Mouse (Mus musculus): ENCODE results near the gene Ptgdr2.

Ptgdr2 gene

GRCm38 (mm10) chr19:10937110-10937563, at the start of gene Ptgdr2:
Ptgdr2 (plus strand) TSS chr19:10937160.
- H3K4me3 ChIP-seq (replicated peaks; ENCODE audit: low read length): no peak within 1 kb of the TSS
- H3K9me3 ChIP-seq (ENCODE audit: low read length): no peaks in the 10 kb centered on the region
- H3K27me3 ChIP-seq (ENCODE audit: insufficient read depth, low read length): peaks cover 56% of the 10 kb centered on the region
- H3K4me1 ChIP-seq (replicated peaks; ENCODE audit: low read depth, low read length): peaks cover 24% of the 10 kb centered on the region
- peaks cover 10% of the 10 kb centered on the region for H3K36me3 ChIP-seq (ENCODE audit: insufficient read depth, low read length)
- TF ChIP-seq NANOG (IDR thresholded peaks at IDR 0.05; ENCODE audit: borderline replicate concordance, low read length): no peak
- no peak for TF ChIP-seq CTCF (conservative IDR thresholded peaks at IDR 0.05; ENCODE audit: low read length)
- no peak for TF ChIP-seq POU5F1 (IDR thresholded peaks at IDR 0.05; ENCODE audit: borderline replicate concordance, low read length)

- H3K9me3 ChIP-seq (ENCODE audit: low read length): no peaks in the 10 kb centered on the region
- peaks cover 5% of the 10 kb centered on the region for H3K36me3 ChIP-seq (ENCODE audit: insufficient read depth, low read length)
- H3K27me3 ChIP-seq (ENCODE audit: insufficient read depth, low read length): 0 out of 2 replicates have a peak, but pooled peaks cover 3% of the 10 kb centered on the region
- no peak overlapping the region for H3K4me3 ChIP-seq (replicated peaks; ENCODE audit: low read length)
- peaks cover 37% of the 10 kb centered on the region for H3K4me1 ChIP-seq (replicated peaks; ENCODE audit: low read depth, low read length)
- TF ChIP-seq POU5F1 (IDR thresholded peaks at IDR 0.05; ENCODE audit: borderline replicate concordance, low read length): no peak
- TF ChIP-seq CTCF (conservative IDR thresholded peaks at IDR 0.05; ENCODE audit: low read length): no peak
- no peak for TF ChIP-seq NANOG (IDR thresholded peaks at IDR 0.05; ENCODE audit: borderline replicate concordance, low read length)
These were observed 44.8 kb upstream of the Ptgdr2 start for GRCm38 (mm10) chr19:10892201-10892600.

- H3K27me3 ChIP-seq (ENCODE audit: insufficient read depth, low read length): no peaks in the 10 kb centered on the region
- peak within 1 kb of the TSS; percentile 98 for H3K4me3 ChIP-seq (replicated peaks; ENCODE audit: low read length)
- no peaks in the 10 kb centered on the region for H3K9me3 ChIP-seq (ENCODE audit: low read length)
- H3K36me3 ChIP-seq (ENCODE audit: insufficient read depth, low read length): peaks cover 34% of the 10 kb centered on the region
- TF ChIP-seq CTCF (conservative IDR thresholded peaks at IDR 0.05; ENCODE audit: low read length) (no peak), POU5F1 (IDR thresholded peaks at IDR 0.05; ENCODE audit: borderline replicate concordance, low read length) (no peak), NANOG (IDR thresholded peaks at IDR 0.05; ENCODE audit: borderline replicate concordance, low read length) (no peak)
- peaks cover 55% of the 10 kb centered on the region for H3K4me1 ChIP-seq (replicated peaks; ENCODE audit: low read depth, low read length)
These were observed 41.9 kb upstream of the Ptgdr2 start, which contains the start of gene Prpf19 for GRCm38 (mm10) chr19:10895016-10895528. Prpf19 (plus strand) TSS chr19:10895231.

- TF ChIP-seq CTCF (conservative IDR thresholded peaks at IDR 0.05; ENCODE audit: low read length): no peak
- TF ChIP-seq POU5F1 (IDR thresholded peaks at IDR 0.05; ENCODE audit: borderline replicate concordance, low read length): no peak
- TF ChIP-seq NANOG (IDR thresholded peaks at IDR 0.05; ENCODE audit: borderline replicate concordance, low read length): no peak
- H3K9me3 ChIP-seq (ENCODE audit: low read length): no peaks in the 10 kb centered on the region
- H3K27me3 ChIP-seq (ENCODE audit: insufficient read depth, low read length): no peaks in the 10 kb centered on the region
- H3K4me3 ChIP-seq (replicated peaks; ENCODE audit: low read length): peak overlapping the region; percentile 98
- peaks cover 40% of the 10 kb centered on the region for H3K36me3 ChIP-seq (ENCODE audit: insufficient read depth, low read length)
- H3K4me1 ChIP-seq (replicated peaks; ENCODE audit: low read depth, low read length): peaks cover 50% of the 10 kb centered on the region
These were observed 41.3 kb upstream of the Ptgdr2 start for GRCm38 (mm10) chr19:10895708-10896107.

GRCm38 (mm10) chr19:10896849-10897248, 40.1 kb upstream of the Ptgdr2 start:
- Histone ChIP-seq H3K4me3 (replicated peaks; ENCODE audit: low read length) (peak overlapping the region; percentile 98; the same call in 1 of the 2 replicates), H3K27me3 (ENCODE audit: insufficient read depth, low read length) (no peaks in the 10 kb centered on the region), H3K36me3 (ENCODE audit: insufficient read depth, low read length) (peaks cover 52% of the 10 kb centered on the region), H3K4me1 (replicated peaks; ENCODE audit: low read depth, low read length) (peaks cover 41% of the 10 kb centered on the region), H3K9me3 (ENCODE audit: low read length) (no peaks in the 10 kb centered on the region)
- TF ChIP-seq NANOG (IDR thresholded peaks at IDR 0.05; ENCODE audit: borderline replicate concordance, low read length): no peak
- no peak for TF ChIP-seq CTCF (conservative IDR thresholded peaks at IDR 0.05; ENCODE audit: low read length)
- no peak for TF ChIP-seq POU5F1 (IDR thresholded peaks at IDR 0.05; ENCODE audit: borderline replicate concordance, low read length)

GRCm38 (mm10) chr19:10897491-10897890, 39.5 kb upstream of the Ptgdr2 start:
- TF ChIP-seq CTCF (conservative IDR thresholded peaks at IDR 0.05; ENCODE audit: low read length): no peak
- no peak for TF ChIP-seq POU5F1 (IDR thresholded peaks at IDR 0.05; ENCODE audit: borderline replicate concordance, low read length)
- TF ChIP-seq NANOG (IDR thresholded peaks at IDR 0.05; ENCODE audit: borderline replicate concordance, low read length): no peak

GRCm38 (mm10) chr19:10900315-10900714, 36.6 kb upstream of the Ptgdr2 start:
- H3K4me1 ChIP-seq (replicated peaks; ENCODE audit: low read depth, low read length): peaks cover 45% of the 10 kb centered on the region
- no peak overlapping the region for H3K4me3 ChIP-seq (replicated peaks; ENCODE audit: low read length)
- no peaks in the 10 kb centered on the region for H3K27me3 ChIP-seq (ENCODE audit: insufficient read depth, low read length)
- no peak for TF ChIP-seq CTCF (conservative IDR thresholded peaks at IDR 0.05; ENCODE audit: low read length)
- no peak for TF ChIP-seq NANOG (IDR thresholded peaks at IDR 0.05; ENCODE audit: borderline replicate concordance, low read length)
- no peak for TF ChIP-seq POU5F1 (IDR thresholded peaks at IDR 0.05; ENCODE audit: borderline replicate concordance, low read length)
- H3K36me3 ChIP-seq (ENCODE audit: insufficient read depth, low read length): peaks cover 86% of the 10 kb centered on the region
- H3K9me3 ChIP-seq (ENCODE audit: low read length): no peaks in the 10 kb centered on the region

More at GRCm38 (mm10) chr19:10897491-10897890, 39.5 kb upstream of the Ptgdr2 start:
- Histone ChIP-seq H3K36me3 (ENCODE audit: insufficient read depth, low read length) (peaks cover 58% of the 10 kb centered on the region), H3K4me3 (replicated peaks; ENCODE audit: low read length) (no peak overlapping the region), H3K9me3 (ENCODE audit: low read length) (no peaks in the 10 kb centered on the region), H3K4me1 (replicated peaks; ENCODE audit: low read depth, low read length) (peaks cover 41% of the 10 kb centered on the region), H3K27me3 (ENCODE audit: insufficient read depth, low read length) (no peaks in the 10 kb centered on the region)

GRCm38 (mm10) chr19:10901046-10901445, 35.9 kb upstream of the Ptgdr2 start:
- no peaks in the 10 kb centered on the region for H3K9me3 ChIP-seq (ENCODE audit: low read length)
- peaks cover 93% of the 10 kb centered on the region for H3K36me3 ChIP-seq (ENCODE audit: insufficient read depth, low read length)
- no peak overlapping the region for H3K4me3 ChIP-seq (replicated peaks; ENCODE audit: low read length)
- no peak for TF ChIP-seq CTCF (conservative IDR thresholded peaks at IDR 0.05; ENCODE audit: low read length)
- TF ChIP-seq POU5F1 (IDR thresholded peaks at IDR 0.05; ENCODE audit: borderline replicate concordance, low read length): no peak
- no peak for TF ChIP-seq NANOG (IDR thresholded peaks at IDR 0.05; ENCODE audit: borderline replicate concordance, low read length)
- H3K4me1 ChIP-seq (replicated peaks; ENCODE audit: low read depth, low read length): peaks cover 39% of the 10 kb centered on the region
- no peaks in the 10 kb centered on the region for H3K27me3 ChIP-seq (ENCODE audit: insufficient read depth, low read length)

Data from E14TG2a.4 (cell line).